ENCODE assay signal across 10 mouse cellular contexts in the genomic region with DNA sequence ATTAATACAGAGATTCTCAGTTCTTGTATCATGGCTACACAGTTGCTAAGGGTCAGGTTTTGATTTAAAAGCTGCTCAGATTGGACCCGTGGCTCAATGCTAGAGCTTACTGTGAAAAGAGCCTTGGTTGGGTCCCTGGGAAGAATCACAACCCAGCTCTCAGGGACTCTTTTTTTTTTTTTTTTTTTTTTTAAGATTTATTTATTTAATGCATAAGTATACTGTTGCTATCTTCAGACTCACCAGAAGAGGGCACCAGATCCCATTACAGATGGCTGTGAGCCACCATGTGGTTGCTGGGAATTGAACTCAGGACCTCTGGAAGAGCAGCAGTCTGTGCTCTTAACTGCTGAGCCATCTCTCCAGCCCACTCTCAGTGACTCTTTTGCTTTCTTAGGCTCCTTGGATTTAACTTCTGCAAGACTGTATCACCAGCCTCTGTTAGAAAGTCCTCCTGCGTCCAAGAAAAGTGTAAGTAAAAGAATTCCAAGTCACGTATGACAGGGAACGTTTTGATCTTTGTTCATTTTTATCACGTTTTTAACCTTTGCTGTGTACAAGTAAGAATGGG. TPM values are rescaled to one million over a fixed set of nuclear protein-coding genes. Genes with fewer than 3 reads are reported as not detected.
DNase-seq lines count a peak whose midpoint lies in the region; ATAC-seq and TF ChIP-seq lines count a peak whose summit lies in the region.
"Had no signal": no experiment of that assay in that cellular context is flagged by ENCODE, and none has a peak within 500 bp of the region (broad histone marks: within the 10 kb centered on the region; RNA-seq: fewer than 3 reads in every experiment).

No protein-coding gene starts in this region.

- DNase-seq in heart, adult 2 months, result no peak
- no peak for DNase-seq in heart, embryonic 10.5 days (ENCODE audit: low spot score)
- DNase-seq in hindbrain, postnatal 0 days (ENCODE audit: low spot score), result no peak
- DNase-seq in thymus, postnatal 14 days, result peak; percentile 37
- no peak for DNase-seq in left cerebral cortex, adult 9 months (ENCODE audit: low spot score in 2 of 2)
- DNase-seq in retina, embryonic 14.5 days (ENCODE audit: low spot score), result no peak

- no peaks in the 10 kb centered on the region for H3K27me3 ChIP-seq in heart, adult 2 months (ENCODE audit: control insufficient read depth, insufficient read depth, low read length)
- no peaks in the 10 kb centered on the region for H3K27me3 ChIP-seq in heart, embryonic 10.5 days (ENCODE audit: insufficient read depth, poor library complexity, severe bottlenecking)
- no peaks in the 10 kb centered on the region for H3K27me3 ChIP-seq in midbrain, embryonic 12.5 days
- no peaks in the 10 kb centered on the region for H3K27me3 ChIP-seq in midbrain, embryonic 16.5 days (ENCODE audit: control insufficient read depth, insufficient read depth, low read depth, low read length)
- H3K27me3 ChIP-seq in hindbrain, postnatal 0 days (ENCODE audit: insufficient read depth, low read length), result no peaks in the 10 kb centered on the region

- intact Hi-C loops in heart, adult 2 months (cut with DNase I), result loop anchor here (5.0 kb wide), 1 partner anchor 172 kb away; no protein-coding TSS in a partner anchor

- no peak for ATAC-seq in midbrain, embryonic 12.5 days (ENCODE audit: low FRiP score, low read depth)
- ATAC-seq in midbrain, embryonic 16.5 days, result no peak
- ATAC-seq in hindbrain, postnatal 0 days, result no peak

- H3K79me2 ChIP-seq in heart, adult 2 months (replicated peaks; ENCODE audit: control insufficient read depth, insufficient read depth, low read length), result peaks cover 2% of the 10 kb centered on the region; the same call in 1 of the 2 replicates

- H3K4me3 ChIP-seq in heart, adult 2 months, result no peak overlapping the region
- H3K4me3 ChIP-seq in heart, embryonic 10.5 days, result no peak overlapping the region
- H3K4me3 ChIP-seq in midbrain, embryonic 12.5 days, result no peak overlapping the region
- H3K4me3 ChIP-seq in midbrain, embryonic 16.5 days (ENCODE audit: low read depth, low read length), result no peak overlapping the region
- H3K4me3 ChIP-seq in hindbrain, postnatal 0 days (ENCODE audit: low read length), result no peak overlapping the region

- H3K4me2 ChIP-seq in midbrain, embryonic 12.5 days (replicated peaks), result peak overlapping the region; percentile 88; the same call in 1 of the 2 replicates
- no peak overlapping the region for H3K4me2 ChIP-seq in midbrain, embryonic 16.5 days (ENCODE audit: low read length)
- H3K4me2 ChIP-seq in hindbrain, postnatal 0 days (ENCODE audit: low read depth, low read length), result no peak overlapping the region

- H3K4me1 ChIP-seq in heart, adult 2 months (ENCODE audit: control insufficient read depth, insufficient read depth, low read length), result peaks cover 2% of the 10 kb centered on the region
- H3K4me1 ChIP-seq in heart, embryonic 10.5 days, result peaks cover 24% of the 10 kb centered on the region; the same call in 1 of the 2 replicates
- H3K4me1 ChIP-seq in midbrain, embryonic 12.5 days, result peaks cover 22% of the 10 kb centered on the region
- H3K4me1 ChIP-seq in midbrain, embryonic 16.5 days (ENCODE audit: control insufficient read depth, insufficient read depth, low read length), result peaks cover 30% of the 10 kb centered on the region
- 0 out of 2 replicates have a peak, but pooled peaks cover 7% of the 10 kb centered on the region for H3K4me1 ChIP-seq in hindbrain, postnatal 0 days (ENCODE audit: insufficient read depth, low read length)

- H3K9me3 ChIP-seq in heart, embryonic 10.5 days, result no peaks in the 10 kb centered on the region
- H3K9me3 ChIP-seq in midbrain, embryonic 12.5 days, result no peaks in the 10 kb centered on the region
- H3K9me3 ChIP-seq in midbrain, embryonic 16.5 days (replicated peaks; ENCODE audit: control insufficient read depth, low read length, poor library complexity, severe bottlenecking), result no peaks in the 10 kb centered on the region
- H3K9me3 ChIP-seq in hindbrain, postnatal 0 days (ENCODE audit: low read length), result no peaks in the 10 kb centered on the region

- WGBS in heart, adult 2 months, result 74% methylated on average over 5 of the region's 5 CpGs
- WGBS in heart, embryonic 10.5 days, result 78% methylated on average over 5 of the region's 5 CpGs
- WGBS in midbrain, embryonic 12.5 days, result 74% methylated on average over 5 of the region's 5 CpGs
- WGBS in midbrain, embryonic 16.5 days, result 76% methylated on average over 5 of the region's 5 CpGs
- WGBS in hindbrain, postnatal 0 days, result 79% methylated on average over 5 of the region's 5 CpGs

- no peak overlapping the region for H3K27ac ChIP-seq in heart, adult 2 months
- H3K27ac ChIP-seq in heart, embryonic 10.5 days, result no peak overlapping the region
- no peak overlapping the region for H3K27ac ChIP-seq in midbrain, embryonic 12.5 days (replicated peaks)
- no peak overlapping the region for H3K27ac ChIP-seq in midbrain, embryonic 16.5 days (ENCODE audit: low read length)
- H3K27ac ChIP-seq in hindbrain, postnatal 0 days, result no peak overlapping the region

- TF ChIP-seq CTCF in heart, adult 2 months (IDR thresholded peaks at IDR 0.05), result peak; percentile 67
- TF ChIP-seq CTCF in hindbrain, postnatal 0 days (IDR thresholded peaks at IDR 0.05; ENCODE audit: low read depth), result 0 out of 2 replicates have a peak, but pooled peaks have one; percentile 21

- no peak for TF ChIP-seq POLR2A in heart, adult 2 months (IDR thresholded peaks at IDR 0.05; ENCODE audit: insufficient read depth, low read depth, low read length)

- H3K36me3 ChIP-seq in heart, adult 2 months (ENCODE audit: control insufficient read depth, insufficient read depth, low read length), result peaks cover 6% of the 10 kb centered on the region
- H3K36me3 ChIP-seq in heart, embryonic 10.5 days, result peaks cover 54% of the 10 kb centered on the region
- peaks cover 45% of the 10 kb centered on the region for H3K36me3 ChIP-seq in midbrain, embryonic 12.5 days
- peaks cover 14% of the 10 kb centered on the region; the same call in 1 of the 2 replicates for H3K36me3 ChIP-seq in midbrain, embryonic 16.5 days (ENCODE audit: control insufficient read depth, insufficient read depth, low read length)
- H3K36me3 ChIP-seq in hindbrain, postnatal 0 days (ENCODE audit: insufficient read depth, low read length), result peaks cover 24% of the 10 kb centered on the region; the same call in 1 of the 2 replicates

- TF ChIP-seq EP300 in heart, adult 2 months (IDR thresholded peaks at IDR 0.05; ENCODE audit: insufficient read depth, low read depth, low read length), result no peak

- no peak overlapping the region for H3K9ac ChIP-seq in heart, adult 2 months (ENCODE audit: low read depth, low read length)
- no peak overlapping the region for H3K9ac ChIP-seq in midbrain, embryonic 12.5 days (replicated peaks)
- no peak overlapping the region for H3K9ac ChIP-seq in midbrain, embryonic 16.5 days (ENCODE audit: low read depth, low read length)
- H3K9ac ChIP-seq in hindbrain, postnatal 0 days (replicated peaks; ENCODE audit: low read length), result no peak overlapping the region

RNA-seq across cellular contexts. Expression of gene 2700049A03Rik, which starts 2.7 kb away (rescaled TPM):
- total RNA-seq in heart, adult 2 months (2021), result 1 to 10 TPM; 3.0 to 3.4 TPM
- 1.3 and 2.2 TPM in 2 replicates for polyA plus RNA-seq in heart, adult 2 months (2012; rRNA removed)
- 10.1 and 13.1 TPM in 2 replicates for polyA plus RNA-seq in heart, embryonic 10.5 days (2016; fragmentation: Nextera tagmentation; extraction: Ambion mirVana)
- 19.8 and 23.3 TPM in 2 replicates for polyA plus RNA-seq in midbrain, embryonic 12.5 days (2016; fragmentation: Nextera tagmentation; extraction: Ambion mirVana)
- 11.1 and 12.3 TPM in 2 replicates for polyA plus RNA-seq in midbrain, embryonic 16.5 days (2015; fragmentation: Nextera tagmentation; extraction: Ambion mirVana)
- 7.2 and 7.8 TPM in 2 replicates for total RNA-seq in hindbrain, postnatal 0 days (2014; rRNA removed)
- 7.4 and 7.5 TPM in 2 replicates for polyA plus RNA-seq in hindbrain, postnatal 0 days (2015; fragmentation: Nextera tagmentation; extraction: Ambion mirVana)

RNA-seq across cellular contexts. Expression of gene Timm9, which starts 2.9 kb away (rescaled TPM):
- total RNA-seq in heart, adult 2 months (2021), result 10 to 100 TPM; 27.4 to 32.3 TPM
- 12.1 and 16.7 TPM in 2 replicates for polyA plus RNA-seq in heart, adult 2 months (2012; rRNA removed)
- polyA plus RNA-seq in heart, embryonic 10.5 days (2016; fragmentation: Nextera tagmentation; extraction: Ambion mirVana), result 106 and 107 TPM in 2 replicates
- polyA plus RNA-seq in midbrain, embryonic 12.5 days (2016; fragmentation: Nextera tagmentation; extraction: Ambion mirVana), result 66.0 and 74.5 TPM in 2 replicates
- polyA plus RNA-seq in midbrain, embryonic 16.5 days (2015; fragmentation: Nextera tagmentation; extraction: Ambion mirVana), result 106 and 107 TPM in 2 replicates
- 46.2 and 58.0 TPM in 2 replicates for total RNA-seq in hindbrain, postnatal 0 days (2014; rRNA removed)
- 147 TPM in 2 replicates for polyA plus RNA-seq in hindbrain, postnatal 0 days (2015; fragmentation: Nextera tagmentation; extraction: Ambion mirVana)

RNA-seq across cellular contexts. Expression of gene Tomm20l, which starts 28.1 kb away (rescaled TPM):
- total RNA-seq in heart, adult 2 months (2021), result under 1 TPM in 1 of 2 experiments, not detected in 1; 0.81 TPM
- not detected in 2 replicates for polyA plus RNA-seq in heart, adult 2 months (2012; rRNA removed)
- polyA plus RNA-seq in heart, embryonic 10.5 days (2016; fragmentation: Nextera tagmentation; extraction: Ambion mirVana), result 0.26 and 0.64 TPM in 2 replicates
- not detected in 2 replicates for polyA plus RNA-seq in midbrain, embryonic 12.5 days (2016; fragmentation: Nextera tagmentation; extraction: Ambion mirVana)
- 0.36 TPM in 1 of 2 replicates, not detected in the other for polyA plus RNA-seq in midbrain, embryonic 16.5 days (2015; fragmentation: Nextera tagmentation; extraction: Ambion mirVana)
- total RNA-seq in hindbrain, postnatal 0 days (2014; rRNA removed), result not detected in 2 replicates
- polyA plus RNA-seq in hindbrain, postnatal 0 days (2015; fragmentation: Nextera tagmentation; extraction: Ambion mirVana), result 0.29 TPM in 1 of 2 replicates, not detected in the other
- total RNA-seq: layer of hippocampus, adult 8-10 months; monocyte, adult 5-6 weeks had no signal
